Mouse (Mus musculus) liver, adult (tissue): ENCODE measurements around the gene Myo5a.

Experiments
- GATA4 ChIP-seq: IDR thresholded peaks from 2 replicates; pipeline ENCODE4 v1.6.1; 2014; ENCODE audit warnings: mild to moderate bottlenecking, low read length; ENCODE audit not compliant: insufficient replicate concordance

Gene Myo5a

DNA sequence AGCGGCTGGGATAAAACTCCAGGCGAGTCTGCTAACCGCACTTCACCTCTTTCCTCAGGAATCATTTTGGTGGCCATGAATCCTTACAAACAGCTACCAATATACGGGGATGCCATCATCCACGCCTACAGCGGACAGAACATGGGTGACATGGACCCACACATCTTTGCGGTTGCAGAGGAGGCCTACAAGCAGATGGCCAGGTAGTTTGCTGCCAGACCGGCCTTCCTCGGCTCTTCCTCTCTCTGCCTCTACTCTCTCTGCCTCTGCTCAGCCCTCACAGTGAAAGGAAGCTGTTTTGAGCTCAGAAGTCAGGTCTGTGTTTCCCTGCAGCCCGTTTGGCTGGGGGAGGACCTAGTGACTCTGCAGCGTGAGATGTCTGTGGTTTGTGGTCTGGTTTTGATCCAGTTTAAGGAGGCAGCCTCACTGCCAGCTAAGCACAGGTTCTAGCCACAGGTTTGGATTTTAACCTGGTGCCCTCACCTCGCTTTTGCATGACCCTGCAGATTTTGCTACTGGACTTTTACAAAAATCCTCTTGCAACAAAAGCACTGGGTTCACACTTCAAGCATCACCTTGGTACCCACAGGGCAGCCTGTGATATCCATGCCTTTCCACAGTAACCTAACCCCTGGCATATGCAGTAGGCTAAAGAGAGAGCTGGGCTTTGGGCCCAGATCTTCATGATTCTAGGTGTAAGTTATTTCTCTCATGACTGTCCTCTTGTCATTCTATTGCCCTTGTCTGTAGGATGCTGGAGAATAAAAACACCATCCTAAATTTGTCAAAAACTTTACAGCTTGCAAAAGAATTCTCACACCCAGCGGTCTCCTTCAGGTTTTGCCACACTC, 175.5 kb downstream of the Myo5a start:
- no peak for TF ChIP-seq GATA4

DNA sequence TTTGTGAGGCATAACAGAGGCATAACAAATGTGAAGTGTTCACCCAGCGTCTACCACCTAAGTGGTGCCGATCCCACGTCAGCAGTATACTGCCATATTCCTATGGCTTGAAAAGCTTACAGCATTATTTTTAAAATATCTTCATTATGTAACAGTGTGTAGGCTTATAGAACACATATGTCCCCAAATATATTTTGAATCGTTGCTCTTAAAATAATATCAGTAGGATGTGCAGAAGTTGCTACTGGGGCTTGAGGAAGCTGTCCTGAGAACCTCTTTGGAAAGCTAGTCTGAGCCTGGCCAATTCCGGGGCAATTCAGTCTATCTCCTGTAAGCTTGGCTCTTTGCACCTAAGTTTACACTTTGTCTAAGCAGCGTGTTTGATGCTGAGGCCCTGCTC, 177.1 kb downstream of the Myo5a start:
- TF ChIP-seq GATA4: no peak

DNA sequence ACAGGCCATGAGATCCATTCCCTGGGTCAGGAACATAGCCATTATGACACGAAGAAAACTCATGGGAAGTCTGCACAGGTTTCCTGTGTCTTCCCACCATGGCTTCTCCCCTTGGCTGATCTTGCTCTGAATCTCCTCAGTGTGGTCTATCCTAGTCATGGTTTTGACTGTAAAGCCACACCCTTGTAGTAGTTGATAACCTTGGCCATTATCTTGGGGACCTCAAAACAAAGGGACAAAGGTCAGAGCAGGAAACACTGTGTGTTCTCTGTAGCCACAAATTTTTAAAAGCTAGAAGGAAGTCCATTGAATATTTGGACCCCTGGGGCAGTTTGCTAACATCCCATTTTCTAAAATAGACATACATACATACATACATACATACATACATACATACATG, 177.5 kb downstream of the Myo5a start:
- TF ChIP-seq GATA4: no peak

DNA sequence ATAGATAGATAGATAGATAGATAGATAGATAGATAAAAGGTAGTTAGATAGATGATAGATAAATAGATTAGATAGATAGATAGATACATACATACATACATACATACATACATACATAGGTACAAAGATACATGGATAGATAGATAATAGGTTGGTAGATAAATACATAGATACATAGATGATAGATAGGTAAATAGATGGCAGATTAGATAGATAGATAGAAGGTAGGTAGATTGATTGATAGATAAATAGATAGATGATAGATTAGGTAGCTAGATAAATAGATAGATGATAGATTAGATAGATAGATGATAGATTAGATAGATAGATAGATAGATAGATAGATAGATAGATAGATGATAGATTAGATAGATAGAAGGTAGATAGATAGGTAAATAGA, 178.1 kb downstream of the Myo5a start:
- no peak for TF ChIP-seq GATA4

DNA sequence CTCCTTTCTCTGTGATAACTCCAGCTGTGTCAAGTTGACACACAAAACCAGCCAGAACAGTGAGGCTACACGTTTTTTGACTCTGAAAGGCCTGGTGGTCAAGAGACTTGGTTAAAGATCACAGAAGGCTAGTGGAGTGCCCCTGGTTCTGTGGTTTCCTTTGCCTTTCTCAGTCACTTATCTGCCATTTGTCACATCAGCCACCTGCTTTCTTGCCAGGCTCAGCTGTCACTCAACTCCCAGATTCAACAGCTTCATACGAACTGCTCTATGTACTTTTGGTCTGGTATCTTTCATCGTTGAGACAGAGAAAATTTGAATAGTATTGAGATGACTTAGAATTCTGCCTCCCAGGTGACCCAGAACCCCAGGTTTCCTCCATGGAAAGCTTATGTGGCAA, 183.0 kb downstream of the Myo5a start:
- TF ChIP-seq GATA4: no peak

DNA sequence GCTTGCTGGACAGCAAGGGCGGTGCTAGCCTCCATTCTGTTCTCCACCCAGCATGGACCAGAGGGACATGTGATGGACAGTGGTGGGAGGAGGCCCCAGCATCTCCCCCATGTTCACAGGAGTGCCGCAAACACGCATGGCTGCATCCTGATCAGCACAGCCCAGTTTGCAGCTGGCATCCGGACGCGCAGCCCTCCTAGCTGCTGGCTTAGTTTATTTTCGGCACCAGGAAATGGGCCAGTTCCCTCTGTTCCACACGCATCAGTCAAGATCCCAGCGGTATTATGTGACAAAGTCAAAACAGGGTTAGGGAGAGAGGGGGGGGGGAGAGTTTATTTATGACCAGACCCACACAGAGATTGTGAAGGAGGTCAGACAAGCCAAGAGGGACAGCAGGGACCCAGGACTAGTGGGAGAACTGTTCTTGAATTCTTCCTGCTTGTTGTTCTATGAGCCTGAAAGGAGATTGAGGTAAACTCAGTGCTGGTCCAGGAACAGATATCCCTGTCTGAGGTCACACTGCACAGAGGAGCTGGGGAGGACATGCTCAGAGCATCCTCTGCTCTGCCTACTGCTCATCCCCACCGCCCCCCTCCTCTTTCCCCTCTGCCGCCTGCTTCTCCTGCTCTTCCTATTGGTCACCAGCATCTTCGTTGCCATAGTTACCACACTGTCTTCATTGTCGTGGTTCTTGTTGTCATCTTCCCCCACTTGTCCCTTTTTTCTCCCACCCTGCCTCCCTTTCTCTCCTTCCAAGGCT, 183.6 kb downstream of the Myo5a start:
- no peak for TF ChIP-seq GATA4

DNA sequence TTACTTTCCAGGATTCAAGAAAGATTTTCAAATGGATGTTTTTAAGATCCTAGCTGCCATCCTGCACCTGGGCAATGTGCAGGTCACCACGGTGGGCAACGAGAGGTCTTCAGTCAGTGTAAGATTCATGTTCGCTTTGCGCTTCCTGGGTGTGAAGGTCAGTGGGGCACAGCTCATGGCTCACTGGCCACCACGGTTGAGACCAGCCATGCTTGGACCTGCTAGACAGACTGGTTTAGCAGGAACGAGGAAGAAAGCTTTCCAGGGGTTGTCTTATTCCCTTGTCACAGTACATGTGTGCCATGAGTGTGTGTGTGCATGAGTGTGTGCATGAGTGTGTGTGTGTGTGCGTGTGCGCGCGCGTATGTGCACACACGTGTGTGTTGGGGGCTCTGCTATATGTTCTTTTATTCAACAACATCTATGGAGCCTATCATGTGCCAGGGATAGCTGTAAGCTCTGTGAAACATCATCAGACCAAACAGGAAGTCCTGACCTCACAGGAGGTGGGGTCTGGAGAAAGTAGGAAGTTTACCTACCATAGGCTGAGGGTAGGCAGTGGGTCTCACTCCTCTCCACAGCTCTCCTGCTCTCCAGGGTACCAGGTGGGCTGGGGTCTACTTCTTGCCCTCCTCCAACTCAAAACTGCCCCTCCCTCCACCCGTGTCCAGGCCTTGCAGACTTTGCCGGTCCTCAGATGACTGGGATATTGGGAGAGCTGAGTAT, 185.2 kb downstream of the Myo5a start:
- TF ChIP-seq GATA4: no peak

DNA sequence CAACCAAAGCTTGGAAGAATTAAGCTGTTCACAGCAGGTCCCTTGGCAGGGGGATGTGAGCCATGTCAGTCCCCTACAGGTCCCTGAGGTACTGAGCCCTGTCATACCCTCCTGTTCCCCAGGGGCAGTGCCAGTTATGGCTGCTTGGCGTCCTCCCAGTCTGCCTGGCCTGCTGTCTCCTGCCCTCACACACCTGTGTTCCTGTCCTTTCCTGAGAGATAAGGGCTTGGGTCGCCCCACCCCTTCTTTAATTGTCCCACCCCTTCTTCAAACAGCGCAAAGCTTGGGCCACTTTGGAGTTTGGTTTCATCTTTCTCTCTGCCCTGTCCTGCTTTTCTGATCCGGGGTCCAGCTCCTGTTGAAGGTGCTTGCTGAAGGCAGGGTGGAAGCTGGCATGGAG, 188.0 kb downstream of the Myo5a start:
- TF ChIP-seq GATA4: no peak

DNA sequence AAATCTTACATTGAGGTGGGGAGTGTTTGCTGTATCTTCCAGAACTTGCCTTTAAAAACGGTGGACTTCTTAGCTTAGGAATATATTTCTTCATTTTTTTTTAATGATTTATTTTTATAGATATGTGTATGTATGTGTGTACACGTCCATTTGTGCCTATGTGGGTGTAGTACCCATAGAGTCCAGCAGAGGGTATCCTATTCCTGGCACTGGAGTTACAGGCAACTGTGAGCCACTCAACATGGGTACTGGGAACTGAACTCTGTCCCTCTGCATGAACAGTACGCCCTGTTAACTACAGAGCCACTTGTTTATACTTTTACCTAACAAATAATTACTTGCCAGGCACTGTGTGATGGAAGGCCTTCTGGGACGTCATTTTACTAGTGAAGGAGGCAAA, 188.8 kb downstream of the Myo5a start:
- no peak for TF ChIP-seq GATA4

DNA sequence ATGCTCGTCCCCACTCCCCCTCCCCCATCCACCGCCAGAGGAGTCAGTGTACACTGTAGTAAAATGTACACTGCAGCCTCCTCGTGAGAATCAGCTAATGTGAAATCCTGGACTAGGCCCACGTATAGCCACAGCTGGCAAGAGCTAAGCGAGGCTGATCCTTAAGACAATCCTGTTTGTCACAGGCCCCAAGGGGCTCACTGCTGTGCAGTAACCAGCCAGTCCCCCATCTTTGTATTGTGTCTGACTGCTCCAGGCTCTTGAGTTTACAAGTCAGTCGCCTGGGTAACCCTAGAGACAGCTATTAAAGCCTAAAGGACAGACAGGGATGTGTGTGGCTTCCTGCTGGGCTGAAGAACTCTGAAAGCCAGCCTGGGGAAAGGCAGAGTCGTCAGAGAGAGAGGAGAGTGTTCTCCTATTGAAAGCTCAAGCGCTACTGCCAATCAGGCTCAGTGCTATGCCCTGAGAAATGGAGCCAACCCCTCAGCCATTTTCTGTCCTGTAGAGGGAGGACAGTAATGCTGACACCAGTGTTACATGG, 190.6 kb downstream of the Myo5a start:
- no peak for TF ChIP-seq GATA4

DNA sequence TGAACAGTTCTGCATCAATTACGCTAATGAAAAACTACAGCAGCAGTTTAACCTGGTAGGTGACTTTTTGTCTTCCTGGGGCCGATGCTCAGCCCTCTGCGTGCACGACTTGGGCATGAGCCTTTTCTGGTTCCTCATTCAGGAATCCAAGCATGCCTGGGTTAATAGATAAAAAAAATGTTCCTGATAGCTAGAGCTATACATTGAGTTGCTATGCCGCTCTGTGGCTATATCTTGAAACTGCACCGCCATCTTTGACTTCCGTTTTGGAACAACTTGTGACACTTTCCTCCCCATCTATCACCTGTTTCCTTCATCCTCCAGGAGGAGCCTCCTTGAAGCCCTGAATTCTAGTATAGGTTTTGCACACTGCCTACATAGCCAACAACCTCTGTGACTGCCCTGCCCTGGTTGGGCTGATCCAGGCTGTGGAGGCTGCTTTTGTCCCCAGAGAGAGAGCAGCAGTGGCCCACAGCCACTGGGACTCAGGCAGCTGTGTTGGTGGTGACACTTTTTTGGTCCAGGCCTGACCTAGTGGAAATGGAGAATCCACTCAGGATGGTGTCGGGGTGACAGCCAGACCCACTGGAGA, 191.5 kb downstream of the Myo5a start:
- TF ChIP-seq GATA4: no peak

DNA sequence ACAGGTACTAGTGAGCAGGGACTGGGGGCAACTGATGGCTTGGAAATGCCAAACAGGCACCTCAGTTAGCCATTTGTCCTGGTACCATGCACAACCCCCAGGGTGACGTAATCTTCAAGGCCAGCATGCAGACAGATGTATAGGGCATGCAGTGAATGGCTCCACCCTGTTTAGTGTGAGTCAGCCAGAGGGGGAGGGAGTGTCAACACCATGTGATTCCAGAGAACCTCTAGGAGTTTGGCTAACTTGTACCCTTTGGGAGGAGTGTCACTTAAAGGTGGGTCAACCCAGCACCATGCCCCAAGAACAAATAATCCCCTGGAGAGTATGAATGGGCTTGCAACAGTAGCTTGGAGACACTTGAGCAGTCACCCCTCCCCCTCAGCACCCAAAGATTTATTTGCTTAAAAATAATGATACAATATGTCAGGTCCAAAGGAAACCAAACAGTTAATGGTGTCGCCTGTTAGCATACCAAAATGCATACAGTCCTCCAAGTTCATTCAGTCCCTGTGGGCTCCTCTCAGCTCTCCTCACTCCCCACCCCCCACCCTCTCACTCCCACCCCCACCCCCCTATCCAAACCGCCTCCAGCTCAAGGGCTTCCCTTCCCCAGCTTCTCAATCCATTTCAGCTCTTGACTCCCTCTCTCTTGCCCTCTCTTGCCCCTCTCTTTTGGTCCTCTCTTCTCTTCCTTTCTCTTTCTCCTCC, 193.3 kb downstream of the Myo5a start:
- no peak for TF ChIP-seq GATA4

DNA sequence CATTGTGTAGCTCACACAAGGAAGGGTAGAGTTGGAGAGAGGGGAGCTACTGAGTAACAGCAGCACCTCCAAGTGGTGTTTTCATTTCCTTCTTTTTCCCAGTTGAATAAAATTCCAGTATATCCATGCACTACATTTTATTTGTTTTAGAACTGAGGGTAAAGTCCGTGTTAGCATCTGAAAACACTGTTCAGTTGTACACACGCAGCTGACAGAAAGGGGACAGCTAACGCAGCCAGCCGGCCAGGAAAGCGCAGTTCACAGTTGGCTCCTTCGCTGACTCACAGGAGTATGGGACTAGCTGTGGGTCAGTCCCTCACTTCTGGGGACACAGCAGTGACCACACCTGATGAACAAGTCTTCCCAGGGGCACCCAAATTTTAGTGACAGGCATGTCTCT, 196.3 kb downstream of the Myo5a start:
- TF ChIP-seq GATA4: no peak

DNA sequence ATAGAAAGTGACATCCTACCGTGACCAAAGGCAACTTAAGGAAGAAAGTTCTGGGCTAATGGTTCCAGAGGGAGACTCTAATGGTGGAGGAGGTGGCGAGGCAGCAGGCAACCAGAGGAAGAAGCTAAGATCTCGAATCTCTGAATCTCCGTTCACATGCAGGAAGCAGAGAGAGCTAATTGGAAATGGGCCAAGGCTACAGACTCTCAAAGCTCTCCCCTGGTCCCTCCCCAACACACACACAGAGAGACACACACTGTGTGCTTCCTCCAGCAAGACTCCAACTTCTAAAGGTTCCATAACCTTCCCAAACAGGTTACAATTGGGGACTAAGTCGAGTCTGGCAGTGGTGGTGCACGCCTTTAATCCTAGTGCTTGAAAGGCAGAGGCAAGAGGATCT, 199.6 kb downstream of the Myo5a start:
- TF ChIP-seq GATA4: no peak
